Mouse (Mus musculus) embryo, embryonic 10.5 days (tissue): ENCODE measurements around the gene Jade2.

Experiments used
- DNase-seq: peaks from one replicate; pipeline ENCODE4 v3.0.0-alpha.2; 2015; ENCODE audit warnings: low spot score

Gene Jade2

DNA sequence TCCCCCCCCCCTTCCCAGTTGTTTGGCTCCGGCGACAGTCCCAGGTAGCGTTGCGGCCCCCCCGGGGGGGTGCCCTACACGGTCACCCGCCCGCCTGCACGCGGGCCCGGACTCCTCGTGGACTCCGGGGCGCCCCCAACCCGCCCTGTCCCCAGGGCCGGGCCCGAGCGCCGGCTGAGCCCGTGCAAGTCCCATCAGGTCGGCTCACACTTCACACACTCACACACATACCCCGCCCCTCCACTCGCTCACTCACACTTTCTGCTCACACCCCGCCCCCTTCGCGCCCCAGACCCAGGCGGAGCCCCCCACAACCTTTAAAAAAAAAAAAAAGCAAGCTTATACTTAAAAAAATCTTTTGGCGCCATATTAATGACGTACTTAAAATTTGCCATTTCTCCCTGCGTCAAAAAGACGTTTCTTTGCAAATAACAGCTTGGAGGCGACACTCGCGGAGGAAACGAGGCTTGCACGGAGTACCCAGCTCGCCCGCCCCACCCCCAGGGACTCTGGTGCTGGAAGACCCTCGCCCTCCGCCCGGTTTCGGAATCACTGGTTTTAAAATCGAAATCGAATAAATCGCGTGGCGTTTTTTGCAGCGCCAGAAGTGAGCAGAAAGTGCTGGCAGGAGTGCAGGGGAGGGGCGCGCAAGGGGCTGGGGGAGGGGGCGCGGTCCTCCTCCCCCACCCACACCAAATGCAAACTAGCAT, 520 bp upstream of the Jade2 start:
- peak; percentile 74 for DNase-seq

DNA sequence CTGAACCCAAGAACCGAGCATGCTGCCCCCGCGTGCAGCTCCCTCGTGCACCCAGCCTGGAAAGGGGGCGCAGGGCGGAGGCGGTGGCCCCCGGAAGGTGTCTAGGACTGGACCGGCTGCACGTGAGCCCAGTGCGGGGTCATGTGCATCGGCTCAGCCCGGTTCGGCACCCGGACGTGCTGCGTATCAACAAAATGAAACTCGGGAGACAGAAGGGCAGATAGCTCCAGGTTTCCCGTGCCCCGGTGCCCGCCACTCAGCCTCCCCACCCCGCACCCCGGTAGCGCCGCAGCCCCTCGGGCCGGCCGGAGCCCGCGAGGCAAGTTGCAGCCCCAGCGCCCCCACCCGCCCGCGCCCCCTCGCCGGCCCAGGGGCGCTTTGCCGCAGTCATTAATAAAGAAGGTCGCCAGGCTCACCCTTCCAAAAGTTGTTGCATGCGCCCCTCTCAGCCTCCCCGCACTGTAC, 805 bp downstream of the Jade2 start:
- no peak for DNase-seq

DNA sequence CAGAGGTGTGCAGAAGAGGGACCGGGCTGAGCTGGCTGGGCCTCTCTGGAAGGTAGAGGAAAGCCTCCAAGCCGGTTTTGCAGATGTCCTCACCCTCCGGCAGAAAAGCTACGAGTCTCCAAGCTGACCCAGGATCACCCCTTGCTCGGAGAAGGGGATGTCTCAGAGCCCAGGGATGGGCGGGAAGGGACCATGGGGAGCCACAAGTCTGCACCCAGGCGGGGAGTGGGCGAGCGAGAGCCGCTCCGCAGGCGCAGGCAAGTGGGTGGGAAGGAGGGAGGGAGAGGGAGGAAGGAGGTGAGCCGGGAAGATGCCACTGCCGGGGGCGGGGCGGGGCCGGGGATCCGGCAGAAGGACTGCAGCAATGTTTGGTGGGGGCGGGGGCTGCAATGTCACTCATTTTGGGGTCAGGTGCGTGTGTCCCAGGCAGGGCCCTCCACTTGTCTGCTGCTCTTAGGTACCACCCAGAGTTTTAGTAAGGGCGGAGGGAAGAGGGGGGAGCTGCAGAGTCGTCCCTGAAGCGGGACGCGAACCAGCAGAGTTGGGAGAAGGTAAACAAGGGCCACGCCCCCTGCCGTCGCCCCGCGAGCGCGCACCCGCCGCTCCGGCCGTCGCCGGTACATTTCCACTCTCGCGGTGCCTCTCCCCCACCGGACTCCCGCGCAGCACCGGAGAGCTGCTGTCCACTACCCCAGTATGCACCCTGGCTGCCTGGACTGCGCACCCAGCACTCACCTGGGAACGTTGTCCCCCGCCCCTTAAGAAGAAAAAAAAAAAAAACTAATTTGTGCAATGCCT, 1.4 kb downstream of the Jade2 start:
- peak; percentile 63 for DNase-seq

DNA sequence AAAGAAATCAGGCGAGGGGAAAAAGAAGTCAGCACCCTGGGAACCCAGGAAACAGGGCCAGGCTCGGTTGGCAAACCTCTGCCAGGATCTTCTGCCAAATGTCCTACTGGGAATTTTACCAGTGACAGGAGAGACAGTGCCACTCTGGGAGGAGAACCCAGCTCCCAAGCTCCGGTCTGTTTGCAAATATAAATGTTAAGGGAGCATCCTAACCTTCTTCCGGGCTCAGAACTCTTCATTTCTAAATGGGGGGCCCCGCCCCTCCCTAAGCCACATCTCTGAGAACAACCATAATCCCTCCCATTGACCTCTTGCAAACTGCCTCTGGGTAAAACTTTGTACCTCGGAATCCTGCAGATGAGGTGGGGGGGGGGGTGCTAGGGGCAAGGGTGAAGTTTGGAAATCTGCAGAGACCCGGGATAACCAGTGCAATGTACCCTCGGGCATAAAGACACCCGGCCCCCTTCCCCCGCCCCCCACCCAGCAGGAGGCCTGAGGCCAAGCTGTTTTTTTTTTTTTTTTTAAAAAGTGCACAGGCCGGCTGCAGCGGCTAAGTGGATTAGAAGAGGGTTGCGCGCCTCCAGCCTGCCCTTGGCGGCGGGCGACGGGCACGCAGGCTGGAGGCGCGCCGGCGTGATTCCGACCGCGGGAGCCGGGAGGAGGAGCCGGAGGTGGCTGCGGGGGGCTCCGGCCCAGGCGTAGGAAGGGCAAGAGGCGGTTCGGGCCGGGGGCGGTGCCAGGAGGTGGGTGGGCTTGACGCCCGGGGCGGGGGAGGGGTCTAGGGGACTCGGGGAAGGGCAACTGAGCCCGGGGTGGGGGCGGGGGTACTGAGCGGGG, 2.3 kb downstream of the Jade2 start:
- DNase-seq, result peak; percentile 91

DNA sequence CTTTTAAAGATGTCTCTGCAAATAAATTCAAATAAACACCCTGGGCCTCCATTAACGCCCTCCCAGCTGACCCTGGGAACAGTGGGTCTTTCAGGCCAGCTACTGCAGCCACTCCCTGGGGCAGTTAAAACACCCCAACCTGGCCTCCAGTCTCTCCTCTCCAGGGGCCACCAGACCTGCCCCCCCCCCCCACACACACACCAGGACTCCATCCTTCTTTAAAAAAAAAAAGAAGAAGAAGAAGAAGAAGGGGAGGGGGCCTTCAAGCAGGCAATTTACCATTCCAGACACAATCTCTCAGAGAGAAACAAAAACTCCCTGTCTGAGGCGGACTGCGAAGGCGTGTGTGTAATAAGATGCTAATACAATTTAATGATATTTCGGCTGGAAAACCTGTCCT, 4.9 kb downstream of the Jade2 start:
- no peak for DNase-seq

DNA sequence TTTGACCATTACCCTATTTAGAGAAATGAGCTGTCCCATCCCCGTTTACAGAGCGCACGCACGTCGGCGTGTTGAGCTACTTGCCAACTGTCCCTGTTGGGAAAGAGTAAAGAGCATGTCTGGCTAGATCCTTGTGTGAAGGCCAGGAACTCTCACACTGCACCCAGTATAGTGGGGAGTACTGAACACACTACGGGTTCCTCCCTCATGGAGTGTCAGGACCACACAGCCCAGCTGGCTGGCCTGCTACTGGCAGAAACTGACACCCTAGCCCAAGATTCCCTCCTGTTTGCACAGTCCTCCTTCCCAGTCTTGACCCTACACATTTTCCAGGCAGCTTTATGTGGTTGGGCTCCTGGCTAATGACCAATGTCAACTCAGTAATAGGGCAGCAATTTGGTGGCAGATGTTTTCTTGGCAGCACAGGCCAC, 5.3 kb downstream of the Jade2 start:
- DNase-seq, result no peak

DNA sequence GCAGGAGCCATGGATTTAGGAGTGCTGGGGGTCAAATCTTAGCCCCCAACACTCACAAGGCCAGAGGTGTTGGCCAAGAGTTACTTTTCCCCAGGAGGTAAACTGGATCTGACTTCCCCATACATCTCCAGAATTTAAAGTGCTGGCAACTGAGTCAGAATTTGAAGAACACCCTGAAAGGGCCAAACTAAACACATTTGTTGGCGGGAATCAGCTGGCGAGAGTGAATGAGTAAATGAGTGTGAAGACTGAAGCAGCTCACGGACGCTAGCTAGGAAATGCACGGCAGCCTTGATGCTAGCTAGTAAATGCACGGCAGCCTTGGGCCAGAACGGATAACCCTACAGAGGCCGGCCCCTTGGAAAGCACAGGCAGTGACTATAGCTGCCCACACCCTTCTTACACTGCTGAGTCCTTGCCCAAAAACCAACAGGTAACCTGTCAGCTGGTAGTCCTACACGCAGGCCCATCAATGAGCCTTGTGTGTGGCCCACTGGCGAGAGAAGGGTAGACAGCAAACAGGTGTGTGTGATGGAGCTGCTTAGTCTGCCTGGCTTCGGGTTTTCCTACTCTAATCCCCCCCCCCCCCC, 6.6 kb downstream of the Jade2 start:
- DNase-seq, result no peak

DNA sequence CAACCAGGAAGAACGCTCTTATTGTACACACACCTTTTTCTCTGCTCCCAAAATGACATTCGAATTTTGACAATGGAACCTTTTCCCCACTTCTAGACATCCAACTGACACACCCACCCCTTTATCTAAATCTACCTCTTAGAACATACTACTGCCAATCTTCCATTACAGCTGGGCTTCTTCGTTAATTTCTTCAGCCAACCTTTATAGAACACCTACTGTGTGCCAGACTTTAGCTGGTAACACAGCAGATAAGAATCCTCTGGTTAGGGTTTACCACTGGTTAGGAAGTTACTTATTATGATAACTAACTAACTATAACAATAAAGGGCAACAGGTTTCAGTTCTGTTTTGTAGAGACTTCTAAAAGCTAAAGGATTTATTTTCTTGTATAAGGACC, 9.1 kb downstream of the Jade2 start:
- DNase-seq, result no peak

DNA sequence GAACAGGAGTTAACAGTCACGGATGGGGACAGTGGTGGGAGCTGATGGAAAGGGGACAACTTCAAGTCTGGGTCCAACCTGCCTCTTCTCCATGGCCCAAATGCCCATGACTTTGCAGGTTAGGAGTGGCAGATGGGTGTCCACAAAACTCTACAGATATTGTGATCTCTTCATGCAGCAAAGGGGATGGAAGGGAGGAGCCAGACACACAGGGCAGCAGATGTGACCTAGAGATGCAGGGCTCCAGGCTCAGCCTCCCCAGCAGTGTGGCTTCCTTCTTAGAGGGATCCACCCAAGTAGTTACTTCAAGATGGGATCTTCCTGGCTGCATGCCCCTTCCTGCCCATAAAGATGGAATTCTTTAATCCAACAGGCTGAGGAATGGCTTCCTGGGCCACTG, 9.6 kb downstream of the Jade2 start:
- DNase-seq, result no peak

DNA sequence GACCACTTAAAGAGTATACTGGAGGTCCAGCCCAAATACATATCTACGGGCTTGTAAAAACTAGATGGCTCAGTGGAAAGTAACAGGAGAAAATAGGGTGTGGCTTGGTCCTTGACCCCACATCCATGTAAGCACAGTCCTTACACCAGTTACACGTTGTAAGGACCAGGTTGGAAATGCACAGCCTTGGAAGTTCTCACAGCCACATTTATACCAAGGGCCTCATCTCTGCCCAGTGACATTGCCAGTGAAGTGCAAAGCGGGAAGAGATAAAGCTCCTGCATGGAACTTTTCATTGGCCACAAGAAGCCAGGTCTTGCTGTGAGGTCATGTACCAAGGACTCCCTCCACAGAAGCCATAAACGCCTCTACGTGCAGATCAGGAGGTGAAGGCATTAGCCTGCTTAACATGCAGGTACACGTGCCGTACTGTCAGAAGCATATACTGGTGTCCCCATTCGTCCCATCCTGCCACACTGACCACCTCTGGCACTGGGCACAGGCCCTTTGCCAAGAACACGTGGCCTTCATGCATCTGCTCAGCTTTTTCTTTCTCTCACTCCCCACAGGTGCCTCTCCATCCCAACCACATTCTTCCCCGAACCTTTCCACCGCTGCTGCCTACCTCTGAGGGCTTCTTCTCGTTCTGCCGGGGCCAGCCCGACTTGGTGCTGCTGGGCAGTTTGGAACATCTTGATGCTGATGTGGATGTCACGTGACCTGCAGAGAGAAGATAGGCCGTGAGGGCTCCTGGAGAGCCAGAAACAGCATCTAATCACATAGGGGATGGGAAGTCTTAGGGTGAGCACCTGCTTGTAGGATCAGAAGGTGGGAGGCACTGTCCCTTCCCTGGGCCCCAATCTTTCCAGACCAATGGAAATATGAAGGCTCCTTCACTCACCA, 11.2 kb downstream of the Jade2 start:
- DNase-seq, result no peak

DNA sequence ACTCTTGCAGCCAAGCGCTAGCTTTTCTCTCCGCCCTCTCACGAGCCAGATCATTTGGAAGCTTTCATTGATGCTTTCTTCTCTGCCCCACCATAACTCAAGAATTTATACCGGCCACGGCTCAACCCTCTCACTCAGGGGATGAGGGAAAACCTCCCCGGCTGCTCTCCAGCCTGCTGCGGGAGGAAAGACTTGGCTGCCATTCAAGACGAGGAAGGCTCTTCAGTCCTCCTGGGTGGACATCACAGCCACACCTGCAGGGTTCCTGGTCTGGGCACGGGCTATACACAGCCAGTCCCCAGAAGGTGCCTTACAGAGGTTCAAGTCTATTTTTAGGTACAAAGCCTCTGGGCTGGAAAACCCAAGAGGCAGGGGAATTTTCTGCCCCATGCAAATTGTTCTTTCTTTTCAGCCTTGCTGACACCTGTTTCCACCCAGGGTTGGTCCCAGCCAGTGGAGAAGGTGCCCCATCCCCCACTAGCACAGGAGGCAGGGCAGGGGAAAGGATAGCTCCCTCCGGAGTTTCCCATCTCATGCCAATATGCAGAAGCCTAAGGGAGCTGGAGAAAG, 12.8 kb downstream of the Jade2 start:
- no peak for DNase-seq

DNA sequence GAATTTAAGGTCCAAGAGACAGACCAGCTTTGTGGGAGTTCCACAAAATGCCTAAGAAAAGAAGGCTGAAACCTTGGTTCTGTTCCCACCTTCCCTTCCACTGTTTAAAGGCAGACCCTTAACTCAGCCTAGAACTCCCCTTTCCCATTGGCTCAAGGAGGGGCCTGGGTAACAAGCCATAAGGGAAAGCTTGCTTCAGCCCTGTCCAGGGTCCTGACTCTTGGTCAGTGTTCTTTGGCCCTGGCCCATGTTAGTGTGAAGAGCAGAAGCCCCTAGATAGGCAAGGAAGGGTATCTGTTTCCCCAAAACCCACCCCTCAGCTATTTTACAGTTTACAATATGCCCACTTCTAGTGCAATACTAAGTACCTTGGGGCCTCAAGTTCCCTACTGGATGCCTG, 13.6 kb downstream of the Jade2 start:
- DNase-seq, result peak; percentile 64

DNA sequence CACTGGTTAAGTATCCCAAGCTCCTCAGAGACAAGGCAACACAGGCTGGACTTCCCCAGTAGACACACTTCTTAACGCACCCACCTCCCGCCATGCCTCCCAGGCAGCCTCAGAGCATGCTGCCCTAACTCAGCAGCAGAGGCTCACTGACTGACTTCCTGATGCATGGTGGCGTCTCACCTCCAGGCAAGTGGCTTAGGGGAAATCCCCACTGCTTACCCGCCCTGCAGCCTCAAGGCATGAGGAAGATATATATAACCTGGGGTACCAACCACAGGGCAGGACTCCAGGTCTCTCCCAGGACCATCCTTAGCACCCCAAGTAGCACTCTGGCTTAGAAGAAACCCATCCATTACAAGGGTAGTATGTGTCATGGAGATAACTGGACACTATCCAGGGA, 14.3 kb downstream of the Jade2 start:
- DNase-seq, result no peak

DNA sequence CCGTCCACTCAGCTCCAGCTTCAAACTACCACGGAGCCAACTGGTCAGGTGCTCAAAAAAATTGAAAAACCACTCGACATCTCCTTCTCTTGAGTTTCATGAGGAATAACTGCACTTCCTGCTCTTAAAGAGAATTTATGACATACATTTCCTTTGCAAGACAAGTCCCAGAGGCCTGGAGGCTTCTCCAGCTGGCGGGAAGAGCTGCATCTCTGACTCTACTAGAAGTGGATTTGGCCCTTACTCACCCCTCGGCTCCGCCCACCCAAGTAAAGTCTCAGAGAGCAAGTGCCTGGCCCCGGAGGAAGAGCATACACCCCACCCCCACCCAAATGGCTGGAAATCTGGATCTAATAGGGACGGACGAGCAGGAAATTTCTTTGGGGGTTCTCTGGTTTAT, 16.3 kb downstream of the Jade2 start:
- no peak for DNase-seq

DNA sequence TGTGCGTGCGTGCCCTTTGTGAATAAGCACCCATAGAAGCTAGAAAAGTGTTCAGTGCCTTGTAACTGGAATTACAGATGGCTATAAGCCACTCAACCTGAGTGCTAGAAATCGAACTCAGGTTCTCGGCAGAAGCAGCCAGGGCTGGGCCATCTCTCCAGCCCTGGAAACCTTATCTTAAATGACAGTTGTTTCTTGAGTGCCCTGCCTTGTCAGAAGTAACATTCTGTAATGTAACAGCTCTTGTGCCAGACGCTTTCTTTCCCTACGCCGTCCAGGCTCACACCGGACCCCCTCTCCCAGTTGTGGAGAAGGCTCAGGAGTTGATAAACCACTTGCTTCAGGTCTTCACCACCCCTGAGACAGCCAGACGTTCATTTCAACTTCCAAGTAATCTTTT, 16.8 kb downstream of the Jade2 start:
- no peak for DNase-seq

DNA sequence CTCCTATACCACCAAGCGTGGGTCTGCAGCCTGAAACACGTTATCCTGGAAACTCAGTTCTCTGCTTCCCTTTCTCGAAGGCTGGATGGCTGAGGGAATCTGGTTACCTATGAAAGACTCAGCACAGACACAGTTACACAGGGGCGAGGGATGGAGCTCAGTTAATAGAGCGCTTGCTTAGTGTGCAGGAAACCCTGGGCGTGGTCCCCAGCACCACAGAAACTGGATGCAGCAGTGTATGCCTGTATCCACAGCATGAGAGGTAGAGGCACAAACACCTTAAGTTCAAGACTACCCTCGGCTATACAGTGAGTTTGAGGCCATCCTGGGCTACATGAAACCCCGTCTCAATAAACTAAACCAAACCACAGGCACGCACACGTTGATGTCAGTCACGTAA, 17.5 kb downstream of the Jade2 start:
- DNase-seq, result no peak

DNA sequence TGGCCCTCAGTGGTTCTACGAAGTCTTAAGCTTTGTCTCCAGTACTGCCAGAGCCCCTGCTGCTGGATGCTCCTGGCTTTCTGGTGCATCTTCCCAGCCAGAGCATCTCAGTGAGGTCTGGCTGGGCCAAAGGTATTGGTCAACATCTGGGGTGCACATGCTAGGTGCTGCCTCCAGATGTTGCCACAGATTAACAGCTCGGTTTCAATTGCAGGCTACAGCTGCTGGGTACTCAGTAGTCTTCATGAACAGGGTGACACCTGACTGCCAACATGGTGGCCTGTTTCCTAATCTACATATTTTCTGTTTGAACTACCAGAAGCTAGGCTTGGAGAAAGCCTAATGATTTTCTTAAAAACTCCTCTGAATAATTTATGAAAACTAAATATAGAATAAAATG, 18.3 kb downstream of the Jade2 start:
- DNase-seq, result no peak

DNA sequence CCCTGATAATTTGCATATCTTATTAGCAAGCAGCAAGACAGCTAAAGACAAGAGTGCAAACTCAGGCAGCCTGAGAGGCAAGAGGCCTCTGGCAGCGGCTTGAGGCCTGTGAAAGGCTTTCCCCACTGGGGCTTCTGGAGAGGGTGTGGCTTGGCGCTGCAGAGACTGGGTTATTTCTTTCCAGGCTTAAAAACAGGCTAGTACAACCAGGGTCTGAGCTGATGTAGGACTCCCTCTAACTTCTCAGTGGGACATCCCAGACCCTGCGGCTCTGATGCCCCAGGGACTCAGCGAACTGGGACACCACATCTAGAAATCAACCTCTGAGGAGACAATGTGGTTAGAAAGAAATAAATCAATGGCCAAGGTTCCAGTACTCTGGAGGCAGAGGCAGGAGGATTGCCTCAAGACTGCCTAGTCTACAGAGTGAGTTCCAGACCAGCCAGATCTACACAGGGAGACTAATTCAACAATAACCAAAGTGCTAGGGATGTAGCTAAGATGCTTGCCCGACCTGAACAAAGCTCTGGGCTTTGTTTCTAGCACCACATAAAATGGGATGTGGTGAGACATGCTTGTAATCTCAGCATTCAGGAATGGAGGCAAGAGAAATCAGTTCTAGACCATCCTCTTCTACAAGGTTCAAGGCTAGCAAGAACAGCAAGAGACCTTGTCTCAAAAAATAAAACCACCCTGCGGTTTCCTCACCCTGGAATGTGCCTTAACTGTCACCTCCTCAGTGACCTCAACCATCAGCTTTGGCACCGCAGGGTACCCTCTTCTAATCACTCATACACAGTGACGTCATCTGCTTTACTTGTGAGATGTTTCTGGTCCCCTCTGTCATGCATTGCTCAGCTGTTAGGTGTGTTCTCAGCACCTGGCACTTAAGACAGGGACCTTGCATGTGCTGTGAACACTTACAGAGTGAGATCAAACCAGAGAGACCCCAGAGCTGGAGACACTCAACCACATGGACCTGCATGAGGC, 20.0 kb downstream of the Jade2 start:
- no peak for DNase-seq

DNA sequence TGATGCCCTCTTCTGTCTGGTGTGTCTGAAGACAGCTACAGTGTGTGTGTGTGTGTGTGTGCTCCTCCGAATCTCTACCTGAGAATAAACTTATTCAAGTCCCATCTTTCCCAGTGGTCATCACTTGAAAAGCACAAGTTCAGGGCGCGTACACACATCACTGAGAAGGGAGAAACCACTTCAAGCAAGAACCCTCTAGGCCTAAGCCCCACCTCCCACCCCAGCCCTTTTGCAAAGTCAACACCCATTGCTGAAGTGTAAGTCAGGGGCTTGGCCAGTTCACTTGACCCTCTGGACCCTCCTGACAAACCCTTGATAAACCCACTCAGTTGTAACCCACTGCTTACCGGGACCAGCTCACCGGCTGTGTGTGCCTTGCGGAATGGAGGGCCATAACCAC, 20.9 kb downstream of the Jade2 start:
- DNase-seq, result no peak

DNA sequence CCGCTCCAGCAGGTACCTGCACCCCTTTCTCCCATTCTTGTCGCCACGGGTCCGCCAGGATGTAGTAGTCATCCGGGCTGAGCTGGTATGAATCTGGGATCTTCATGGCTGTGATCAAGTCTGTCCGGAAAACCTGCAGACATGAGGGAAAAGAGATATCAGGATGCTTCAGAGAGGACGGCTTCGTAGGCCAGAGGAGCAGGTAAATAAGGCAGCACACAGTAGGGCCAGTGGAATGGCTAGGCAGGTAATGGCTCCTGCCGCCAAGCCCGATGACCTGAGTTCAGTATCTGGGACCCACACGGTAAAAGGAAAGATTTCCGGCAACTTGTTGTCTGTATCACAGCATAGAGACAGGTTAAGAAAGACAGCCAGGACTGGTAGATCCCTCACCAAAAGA, 21.9 kb downstream of the Jade2 start:
- no peak for DNase-seq
